ENCODE assay signal across 9 mouse cellular contexts in the genomic region with DNA sequence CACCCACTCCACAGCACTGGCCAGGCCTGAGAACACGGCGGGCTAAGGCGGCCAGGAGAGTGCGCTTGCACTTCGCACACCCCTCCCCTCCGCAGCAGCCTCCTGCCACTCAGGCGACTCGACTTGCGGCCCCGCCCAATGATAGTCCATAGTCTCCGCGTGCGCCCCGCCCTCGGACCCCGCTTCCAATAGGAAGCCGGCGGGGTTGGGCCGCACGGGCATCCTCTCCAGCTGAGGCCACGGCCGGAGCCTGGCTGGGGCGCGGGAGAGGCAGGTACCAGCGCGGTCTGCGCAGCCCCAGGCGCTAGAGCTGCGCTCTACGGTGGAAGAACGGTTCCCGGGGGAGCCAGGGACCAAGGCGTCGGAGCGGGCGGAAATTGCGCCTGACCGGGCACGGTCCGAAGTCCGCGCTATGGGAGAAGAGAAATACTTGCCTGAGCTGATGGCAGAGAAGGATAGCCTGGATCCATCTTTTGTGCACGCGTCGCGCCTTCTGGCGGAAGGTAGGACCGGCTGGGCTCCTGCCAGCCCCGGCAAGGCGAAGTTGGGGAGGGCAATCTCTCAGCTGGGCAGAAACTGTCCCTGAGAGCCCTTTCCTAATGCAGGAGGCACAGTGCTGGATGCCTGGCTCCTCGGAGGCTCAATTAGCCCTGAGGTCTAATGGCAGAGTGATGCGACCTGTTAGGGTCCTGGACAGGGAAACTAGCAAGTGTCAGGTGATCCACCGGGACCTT. TPM values are rescaled to one million over a fixed set of nuclear protein-coding genes. Genes with fewer than 3 reads are reported as not detected.
DNase-seq lines count a peak whose midpoint lies in the region; ATAC-seq and TF ChIP-seq lines count a peak whose summit lies in the region.
"Had no signal": no experiment of that assay in that cellular context is flagged by ENCODE, and none has a peak within 500 bp of the region (broad histone marks: within the 10 kb centered on the region; RNA-seq: fewer than 3 reads in every experiment).

TSS of gene Khdrbs2 (plus strand) at position 209 of the 734 bp plus-strand sequence.

- no peaks in the 10 kb centered on the region for H3K36me3 ChIP-seq in ES-Bruce4 (ENCODE audit: control insufficient read depth, insufficient read depth, low read length, poor library complexity, severe bottlenecking)
- H3K36me3 ChIP-seq in forebrain, embryonic 14.5 days (ENCODE audit: control insufficient read depth, insufficient read depth, low read length), result no peaks in the 10 kb centered on the region
- no peaks in the 10 kb centered on the region for H3K36me3 ChIP-seq in liver, embryonic 13.5 days
- no peaks in the 10 kb centered on the region for H3K36me3 ChIP-seq in neural tube, embryonic 15.5 days

- peak within 1 kb of the TSS; percentile 69 for H3K4me3 ChIP-seq in ES-Bruce4 (ENCODE audit: low read depth, low read length)
- peak within 1 kb of the TSS; percentile 66 for H3K4me3 ChIP-seq in forebrain, embryonic 14.5 days (ENCODE audit: low read depth, low read length)
- peak within 1 kb of the TSS; percentile 23 for H3K4me3 ChIP-seq in liver, embryonic 13.5 days (replicated peaks)
- H3K4me3 ChIP-seq in neural tube, embryonic 15.5 days (replicated peaks), result peak within 1 kb of the TSS; percentile 82

- peak; percentile 88 for DNase-seq in cerebellum, adult 11 months
- peak; percentile 97 for DNase-seq in forebrain, embryonic 14.5 days (ENCODE audit: low spot score)
- DNase-seq in heart, postnatal 14 days, result peak; percentile 72 to 74
- peak; percentile 88 to 93 for DNase-seq in kidney, postnatal 4 days
- peak; percentile 12 for DNase-seq in liver, embryonic 13.5 days
- peak; percentile 52 for DNase-seq in urinary bladder, postnatal 25 days (ENCODE audit: low spot score)

- intact Hi-C loops in heart, postnatal 14 days (cut with DNase I), result loop anchor here (5.0 to 10.0 kb wide), 3 partner anchors 382 to 1475 kb away; no protein-coding TSS in a partner anchor

- no peak for TF ChIP-seq CTCF in ES-Bruce4 (IDR thresholded peaks at IDR 0.05; ENCODE audit: low read depth, low read length)

- no peak within 1 kb of the TSS for H3K9ac ChIP-seq in ES-Bruce4 (ENCODE audit: low read depth, poor library complexity, severe bottlenecking)
- peak within 1 kb of the TSS; percentile 80 for H3K9ac ChIP-seq in forebrain, embryonic 14.5 days (ENCODE audit: low read length)
- H3K9ac ChIP-seq in liver, embryonic 13.5 days, result no peak within 1 kb of the TSS
- H3K9ac ChIP-seq in neural tube, embryonic 15.5 days (replicated peaks), result peak within 1 kb of the TSS; percentile 81

- peak; percentile 100 for ATAC-seq in forebrain, embryonic 14.5 days
- ATAC-seq in liver, embryonic 13.5 days (ENCODE audit: low read depth), result peak; percentile 89
- ATAC-seq in neural tube, embryonic 15.5 days (ENCODE audit: low FRiP score), result peak; percentile 100

- under 1% methylated on average over 53 of the region's 53 CpGs for WGBS in forebrain, embryonic 14.5 days
- 1% methylated on average over 53 of the region's 53 CpGs for whole genome bisulfite sequencing in liver, embryonic 13.5 days (ENCODE audit: insufficient replicate concordance)
- under 1% methylated on average over 53 of the region's 53 CpGs for WGBS in neural tube, embryonic 15.5 days

- H3K27me3 ChIP-seq in ES-Bruce4 (ENCODE audit: control insufficient read depth, insufficient read depth, low read length, poor library complexity, severe bottlenecking), result no peaks in the 10 kb centered on the region; the same call in 1 of the 2 replicates
- H3K27me3 ChIP-seq in forebrain, embryonic 14.5 days (replicated peaks; ENCODE audit: control insufficient read depth, insufficient read depth, low read length), result no peaks in the 10 kb centered on the region
- peaks cover 13% of the 10 kb centered on the region for H3K27me3 ChIP-seq in liver, embryonic 13.5 days
- no peaks in the 10 kb centered on the region for H3K27me3 ChIP-seq in neural tube, embryonic 15.5 days (replicated peaks)

- no peaks in the 10 kb centered on the region for H3K4me1 ChIP-seq in ES-Bruce4 (ENCODE audit: control insufficient read depth, insufficient read depth, low read length)
- peaks cover 6% of the 10 kb centered on the region; the same call in 1 of the 2 replicates for H3K4me1 ChIP-seq in forebrain, embryonic 14.5 days (ENCODE audit: control insufficient read depth, insufficient read depth, low read length)
- H3K4me1 ChIP-seq in liver, embryonic 13.5 days (replicated peaks), result no peaks in the 10 kb centered on the region
- H3K4me1 ChIP-seq in neural tube, embryonic 15.5 days, result peaks cover 6% of the 10 kb centered on the region; the same call in 1 of the 2 replicates

- H3K4me2 ChIP-seq in forebrain, embryonic 14.5 days (ENCODE audit: low read length), result peak within 1 kb of the TSS; percentile 81
- peak within 1 kb of the TSS; percentile 45 for H3K4me2 ChIP-seq in liver, embryonic 13.5 days
- peak within 1 kb of the TSS; percentile 76 for H3K4me2 ChIP-seq in neural tube, embryonic 15.5 days

- no peaks in the 10 kb centered on the region for H3K9me3 ChIP-seq in ES-Bruce4 (replicated peaks; ENCODE audit: control insufficient read depth, insufficient read depth, low read length, poor library complexity, severe bottlenecking)
- H3K9me3 ChIP-seq in forebrain, embryonic 14.5 days (replicated peaks; ENCODE audit: control insufficient read depth, low read length), result no peaks in the 10 kb centered on the region
- H3K9me3 ChIP-seq in liver, embryonic 13.5 days (replicated peaks), result no peaks in the 10 kb centered on the region
- H3K9me3 ChIP-seq in neural tube, embryonic 15.5 days (replicated peaks), result no peaks in the 10 kb centered on the region

- TF ChIP-seq POLR2A in ES-Bruce4 (IDR thresholded peaks at IDR 0.05; ENCODE audit: insufficient read depth, low read length), result no peak

- no peak within 1 kb of the TSS for H3K27ac ChIP-seq in ES-Bruce4 (ENCODE audit: insufficient read depth, low read length)
- H3K27ac ChIP-seq in forebrain, embryonic 14.5 days (ENCODE audit: low read depth, low read length), result peak within 1 kb of the TSS; percentile 61
- H3K27ac ChIP-seq in liver, embryonic 13.5 days, result no peak within 1 kb of the TSS
- peak within 1 kb of the TSS; percentile 83 for H3K27ac ChIP-seq in neural tube, embryonic 15.5 days (replicated peaks)

- TF ChIP-seq EP300 in ES-Bruce4 (IDR thresholded peaks at IDR 0.05; ENCODE audit: insufficient read depth, low read depth, low read length), result no peak

RNA-seq across cellular contexts. Expression of gene Khdrbs2, which starts in this region (rescaled TPM):
- polyA plus RNA-seq in ES-Bruce4 (2011; ENCODE audit: insufficient read depth, insufficient read length, low read depth, missing spikeins), result 0.51 TPM in 1 of 2 replicates, not detected in the other
- 50.5 and 53.7 TPM in 2 replicates for polyA plus RNA-seq in forebrain, embryonic 14.5 days (2014; fragmentation: Nextera tagmentation; extraction: Ambion mirVana)
- total RNA-seq in heart, postnatal 14 days (2021), result under 1 TPM; 0.07 to 0.60 TPM
- 0.32 and 0.35 TPM in 2 replicates for polyA plus RNA-seq in liver, embryonic 13.5 days (2015; fragmentation: Nextera tagmentation; extraction: Ambion mirVana)
- 50.6 and 60.3 TPM in 2 replicates for polyA plus RNA-seq in neural tube, embryonic 15.5 days (2015; fragmentation: Nextera tagmentation; extraction: Ambion mirVana)
- total RNA-seq: MEL had no signal

Comparison
In these comparisons a context has a peak if more than half of its experiments do, and no peak if none do; other contexts are left out.
1. RNA of gene Khdrbs2 (polyA plus RNA-seq): 50.6 to 60.3 TPM in neural tube, embryonic 15.5 days and 50.5 to 53.7 TPM in forebrain, embryonic 14.5 days; 0.51 TPM in ES-Bruce4 and 0.32 to 0.35 TPM in liver, embryonic 13.5 days; every median in the first group is over 10 times any median in the second.
2. Peak in DNase-seq in heart, postnatal 14 days; RNA of the gene not detected or under 1 TPM.
3. Peak in DNase-seq, ATAC-seq, H3K4me3 ChIP-seq and H3K4me2 ChIP-seq in liver, embryonic 13.5 days; RNA of the gene not detected or under 1 TPM.
4. H3K27ac ChIP-seq: peak in forebrain, embryonic 14.5 days (single experiment) and neural tube, embryonic 15.5 days (single experiment); none in ES-Bruce4 (single experiment) and liver, embryonic 13.5 days (single experiment).
5. H3K4me3 ChIP-seq: peak in every context shown above with its lines; median percentile 82 in neural tube, embryonic 15.5 days; 69 in ES-Bruce4; 66 in forebrain, embryonic 14.5 days; 23 in liver, embryonic 13.5 days.
6. H3K9ac ChIP-seq: peak in forebrain, embryonic 14.5 days (single experiment) and neural tube, embryonic 15.5 days (single experiment); none in ES-Bruce4 (single experiment) and liver, embryonic 13.5 days (single experiment).
7. DNase-seq: peak in every context shown above with its lines; median percentile 97 in forebrain, embryonic 14.5 days; 90 in kidney, postnatal 4 days; 88 in cerebellum, adult 11 months; 73 in heart, postnatal 14 days; 52 in urinary bladder, postnatal 25 days; 12 in liver, embryonic 13.5 days.
8. Peak in every context shown above with its lines, with median percentiles within 50 percentile points of each other: ATAC-seq and H3K4me2 ChIP-seq.